Mouse (Mus musculus) heart, postnatal 10 days (tissue): Measurements from ENCODE around the gene Kalrn. TPM values are rescaled to one million over a fixed set of nuclear protein-coding genes. Genes with fewer than 3 reads are reported as not detected.

ENCODE experiments used
- DNase-seq, 2 experiments: peaks; one replicate each; pipeline ENCODE4 v3.0.0; 2021
- intact Hi-C: fragments of 180-260 bp; cut with DNase I; formaldehyde crosslinking; loops from one replicate; pipeline ENCODE4 v1.15.1; 2025
- total RNA-seq, 2 experiments: library from RNA; stranded (reverse); gene quantifications; 2 replicates each; pipeline ENCODE4 v1.2.3; 2021

The Kalrn gene
- total RNA-seq, 2 experiments from 2014 or later: 30.7 to 35.7 TPM

DNA sequence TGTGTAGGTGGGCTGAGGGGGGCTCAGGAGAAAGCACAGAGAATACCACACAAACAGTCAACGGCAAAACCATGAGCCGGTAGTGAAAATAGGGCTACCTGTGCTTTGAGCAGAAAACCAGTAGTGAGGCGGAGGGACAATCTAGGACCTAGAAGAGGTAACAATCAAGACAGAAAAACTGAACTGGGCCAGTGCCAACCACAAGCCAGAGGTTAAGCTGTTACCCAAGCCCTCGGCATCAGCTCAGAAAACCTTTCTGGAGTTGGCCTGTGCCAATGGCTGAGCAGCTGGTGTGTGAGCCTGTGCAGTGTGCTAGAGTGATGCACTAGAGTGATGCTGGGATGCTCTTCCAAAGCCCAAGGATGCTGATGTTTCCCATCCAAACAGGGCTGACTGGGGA lies 248.2 kb downstream of the Kalrn start:
- no peak for DNase-seq
- intact Hi-C loops: no loop called here

DNA sequence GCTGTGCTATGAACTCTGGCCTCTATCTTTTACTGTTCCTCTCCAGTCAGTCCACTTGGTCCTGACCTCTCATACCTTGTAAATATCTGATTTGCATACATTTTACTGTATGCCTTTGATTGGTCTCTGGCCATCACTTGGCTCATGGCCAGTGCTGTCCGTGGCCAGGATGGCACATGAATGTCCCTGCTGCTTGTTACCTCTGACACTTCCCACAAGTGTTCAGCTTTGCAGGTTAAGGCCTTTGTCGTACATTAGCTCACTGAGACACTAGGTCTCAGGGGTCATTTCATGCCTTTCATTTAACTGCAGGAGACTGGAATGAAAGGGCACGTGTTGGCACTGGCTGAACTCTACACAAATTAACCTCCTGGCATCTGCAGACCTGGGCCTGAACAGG lies 248.6 kb downstream of the Kalrn start:
- intact Hi-C loops: no loop called here
- no peak for DNase-seq

DNA sequence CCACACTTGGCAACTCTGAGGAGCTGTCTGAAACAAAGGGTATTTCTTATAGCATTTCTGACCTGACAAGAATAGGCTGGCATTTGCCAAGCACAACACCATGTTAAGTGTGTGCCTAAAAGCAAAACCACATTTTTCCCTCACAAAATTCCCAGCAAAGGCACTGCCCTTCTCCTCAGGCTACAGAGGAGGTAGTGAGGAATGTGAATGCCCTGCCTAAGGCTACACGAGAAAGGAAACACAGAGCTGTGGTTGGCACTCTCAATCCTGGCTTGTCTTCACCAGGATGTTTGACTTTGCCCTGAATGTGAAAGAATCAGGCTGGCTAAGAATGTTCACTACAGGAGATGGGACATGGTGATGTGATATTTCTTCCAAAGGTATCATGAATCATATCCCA lies 249.8 kb downstream of the Kalrn start:
- intact Hi-C loops: no loop called here
- no peak for DNase-seq

DNA sequence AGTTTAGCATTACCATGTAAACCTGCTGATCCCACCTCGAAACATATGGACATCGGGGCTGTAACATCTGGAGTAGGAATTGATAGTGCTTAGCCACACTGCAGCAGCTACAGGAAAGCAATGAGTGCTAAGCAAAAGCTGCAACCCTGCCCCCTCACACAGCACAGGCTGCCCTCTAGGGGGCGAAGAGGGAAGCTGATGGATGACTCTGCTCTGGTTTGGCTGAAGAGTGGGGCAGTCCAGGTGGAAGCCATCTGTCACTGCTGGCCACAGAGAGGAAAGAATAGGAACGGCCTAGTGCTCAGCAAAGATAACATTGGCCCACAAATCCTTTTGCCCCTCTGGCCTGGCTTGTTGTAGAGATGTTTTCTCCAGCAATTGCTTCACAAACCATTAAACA lies 250.8 kb downstream of the Kalrn start:
- intact Hi-C loops: no loop called here
- DNase-seq: peak; percentile 86 to 88

- no peak for DNase-seq
- intact Hi-C loops: no loop called here
Observed at GRCm38 (mm10) chr16:34321066-34321790, 252.1 kb downstream of the Kalrn start.

GRCm38 (mm10) chr16:34320023-34320800 lies 253.1 kb downstream of the Kalrn start:
- intact Hi-C loops: no loop called here
- DNase-seq: peak; percentile 50 to 60

- no peak for DNase-seq
- intact Hi-C loops: no loop called here
Observed at GRCm38 (mm10) chr16:34317110-34317509, 256.2 kb downstream of the Kalrn start.

- intact Hi-C loops: no loop called here
- DNase-seq: no peak
Observed at GRCm38 (mm10) chr16:34316253-34316652, 257.1 kb downstream of the Kalrn start.

DNA sequence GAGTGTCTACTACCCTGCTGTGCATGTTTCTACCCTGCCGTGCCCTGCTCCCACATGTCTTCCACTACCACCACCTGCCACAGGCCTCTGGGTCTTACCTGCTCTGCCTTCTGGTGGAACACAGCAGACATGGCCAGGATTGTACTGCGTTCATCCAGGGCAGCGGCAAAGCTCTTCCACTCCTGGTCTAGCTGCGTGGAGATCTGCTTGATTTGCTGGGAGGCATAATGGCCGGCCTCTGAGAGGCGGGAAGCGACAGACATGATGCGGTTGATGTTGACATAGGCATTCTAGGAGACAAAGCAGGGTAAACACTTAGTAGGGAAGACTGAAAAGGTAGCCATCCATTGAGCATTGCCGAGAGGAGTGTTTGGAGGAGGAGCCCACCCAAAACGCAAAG lies 259.3 kb downstream of the Kalrn start:
- DNase-seq: no peak
- intact Hi-C loops: no loop called here

GRCm38 (mm10) chr16:34311577-34311976 lies 261.8 kb downstream of the Kalrn start:
- no peak for DNase-seq
- intact Hi-C loops: no loop called here

DNA sequence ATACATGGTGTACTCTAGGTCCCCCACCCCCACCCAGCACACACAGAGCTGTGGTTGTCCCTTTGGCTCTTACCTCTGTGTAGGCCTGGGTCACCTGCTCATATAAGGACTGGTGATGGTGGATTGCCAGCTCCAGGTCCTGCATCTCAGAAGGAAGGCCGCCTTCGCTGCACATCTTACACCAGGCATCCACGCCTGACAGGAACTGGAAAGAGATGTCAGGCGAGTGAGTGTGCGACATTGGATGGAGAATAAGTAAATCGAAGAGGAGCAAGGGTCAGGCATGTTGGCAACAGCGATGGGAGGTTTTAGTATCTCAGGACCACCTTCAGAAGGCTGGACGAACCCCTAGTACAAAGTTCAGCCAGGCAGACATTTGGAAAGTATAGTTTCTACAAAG lies 263.0 kb downstream of the Kalrn start:
- DNase-seq: no peak
- intact Hi-C loops: no loop called here

DNA sequence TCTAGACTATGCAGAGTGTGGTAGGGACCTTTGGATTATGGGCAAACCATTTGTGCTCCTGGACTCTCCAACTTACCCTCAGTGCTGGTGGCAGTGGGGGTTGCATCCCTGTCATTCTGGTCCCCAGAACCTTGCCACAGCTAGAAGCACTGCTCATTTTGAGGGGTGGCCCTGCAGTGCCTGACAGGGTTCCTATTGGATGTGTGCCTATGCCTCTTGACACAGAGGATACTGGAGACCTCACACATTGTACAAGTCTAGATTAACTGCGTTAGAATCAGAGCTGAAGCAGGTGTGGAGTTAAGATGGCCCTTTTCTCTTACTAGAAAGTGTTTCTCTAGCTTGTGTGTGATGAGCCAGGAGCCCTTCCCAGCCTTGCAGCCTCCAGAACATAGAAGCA lies 265.0 kb downstream of the Kalrn start:
- intact Hi-C loops: no loop called here
- DNase-seq: no peak

- DNase-seq: no peak
- intact Hi-C loops: no loop called here
Observed at GRCm38 (mm10) chr16:34307458-34307857, 265.9 kb downstream of the Kalrn start.

DNA sequence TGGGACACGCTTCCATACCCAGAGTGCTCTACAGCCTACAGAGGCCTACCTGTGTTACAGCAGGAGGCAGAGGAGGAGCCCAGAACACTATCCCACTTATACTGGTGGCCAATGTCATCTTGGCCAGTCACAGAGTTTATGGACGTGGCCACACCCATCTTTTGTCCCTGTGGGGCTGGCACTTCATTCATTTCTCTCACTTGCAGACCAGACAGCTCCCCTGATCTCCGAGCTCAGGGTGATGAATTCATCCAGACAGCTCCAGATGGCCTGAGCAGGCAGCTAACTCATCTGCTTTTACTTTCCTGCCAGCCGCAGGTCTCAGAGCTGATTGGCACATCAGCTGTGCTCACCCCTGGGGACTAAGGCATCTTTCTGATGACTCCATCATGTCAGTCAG lies 267.7 kb downstream of the Kalrn start:
- intact Hi-C loops: no loop called here
- DNase-seq: no peak

DNA sequence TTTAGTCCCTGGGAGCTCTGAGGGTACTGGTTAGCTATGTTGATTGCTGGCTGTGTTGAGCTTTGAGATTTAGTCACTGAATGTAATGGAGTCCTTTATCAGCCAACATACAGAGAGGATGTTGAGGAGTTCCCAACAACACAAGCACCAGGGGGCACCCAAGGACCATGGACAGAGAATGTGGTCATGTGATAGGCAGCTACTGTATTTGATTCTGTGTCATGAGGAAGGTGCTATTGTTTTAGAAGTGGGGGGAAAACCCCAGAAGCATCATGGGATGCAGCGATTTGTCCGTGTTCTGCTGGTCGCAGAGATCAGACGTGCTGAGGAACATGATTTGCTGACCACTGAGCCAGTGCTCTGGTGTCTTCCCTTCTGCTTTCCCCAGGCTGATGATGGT lies 269.5 kb downstream of the Kalrn start:
- peak; percentile 32 to 47 for DNase-seq
- intact Hi-C loops: loop anchor here (5.0 kb wide), 3 partner anchors 228 to 398 kb away; no protein-coding TSS in a partner anchor

DNA sequence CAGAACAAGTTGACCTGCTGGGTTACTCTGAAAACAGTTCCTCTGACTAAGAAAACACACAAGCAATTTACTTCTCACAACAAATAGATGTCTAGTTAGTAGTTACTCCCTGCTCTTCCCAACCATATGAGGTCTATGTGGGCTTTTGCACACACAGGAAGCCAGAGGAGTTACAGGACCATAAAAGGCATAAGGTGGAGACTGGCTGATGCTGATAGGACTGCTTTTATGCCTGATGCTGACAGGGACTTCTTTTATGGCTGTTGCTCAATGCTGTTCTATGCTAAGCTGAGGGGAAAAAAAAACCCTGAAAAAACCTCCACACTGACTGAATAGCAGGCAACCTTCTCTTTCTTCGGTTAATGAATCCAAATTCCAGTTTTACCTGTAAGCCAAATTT lies 270.8 kb downstream of the Kalrn start:
- DNase-seq: no peak
- intact Hi-C loops: loop anchor here (5.0 kb wide), 3 partner anchors 230 to 400 kb away; no protein-coding TSS in a partner anchor

DNA sequence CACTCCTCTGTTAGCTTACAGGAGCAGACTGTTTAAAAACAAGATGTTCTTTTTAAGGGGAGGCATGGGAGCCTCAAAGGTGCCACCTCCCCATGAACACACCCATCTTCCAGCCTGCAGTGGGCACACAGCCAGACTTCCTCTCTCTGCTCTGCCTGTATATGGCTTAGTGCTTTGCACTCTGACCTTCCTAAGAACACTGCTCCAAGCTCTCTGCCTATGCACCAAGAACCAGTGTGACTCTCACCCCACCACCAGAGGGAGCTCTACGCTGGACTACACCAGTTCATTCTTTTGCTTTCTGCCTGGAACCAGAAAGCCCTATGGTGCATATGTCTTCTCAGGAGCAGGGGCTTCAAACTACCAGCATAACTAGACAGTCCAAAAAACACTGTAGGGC lies 271.3 kb downstream of the Kalrn start:
- no peak for DNase-seq
- intact Hi-C loops: loop anchor here (5.0 kb wide), 3 partner anchors 230 to 400 kb away; no protein-coding TSS in a partner anchor

GRCm38 (mm10) chr16:34299226-34299625 lies 274.1 kb downstream of the Kalrn start:
- no peak for DNase-seq
- intact Hi-C loops: no loop called here

- no peak for DNase-seq
- intact Hi-C loops: no loop called here
Observed at GRCm38 (mm10) chr16:34297911-34298682, 275.2 kb downstream of the Kalrn start.

GRCm38 (mm10) chr16:34294568-34294967 lies 278.8 kb downstream of the Kalrn start:
- DNase-seq: peak in 1 of 2 experiments; percentile 24
- intact Hi-C loops: no loop called here

DNA sequence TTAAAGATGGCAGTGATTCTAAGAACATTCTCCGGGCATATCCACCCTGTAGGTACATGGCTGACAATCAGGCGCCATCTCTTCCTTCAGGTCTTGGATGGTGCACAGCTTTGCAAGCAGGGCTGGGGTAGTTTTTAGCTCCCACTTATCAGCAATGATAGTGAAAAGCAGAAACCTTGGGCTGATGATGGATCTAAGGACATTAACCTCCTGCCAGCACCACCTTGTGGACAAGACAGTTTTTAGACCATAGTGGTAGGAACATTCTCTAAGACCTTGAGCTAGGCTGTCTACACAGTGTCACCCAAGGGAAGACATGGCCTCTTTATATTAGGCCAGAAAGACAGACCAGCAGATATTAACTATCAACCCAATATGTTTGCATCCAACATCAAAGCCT lies 279.7 kb downstream of the Kalrn start:
- no peak for DNase-seq
- intact Hi-C loops: loop anchor here (1.0 kb wide), 1 partner anchor 100 kb away; no protein-coding TSS in a partner anchor
